Mouse (Mus musculus) midbrain, postnatal 0 days (tissue): ENCODE measurements around the gene Elof1. TPM values are rescaled to one million over a fixed set of nuclear protein-coding genes. Genes with fewer than 3 reads are reported as not detected.
A peak's percentile ranks its signal among the peaks of the same experiment; 100 is the strongest.

Source experiments
- ATAC-seq: fragments of 200-750 bp; cut with Nextera tagmentation; 2 replicates; pipeline ENCODE4 v1.8.0; 2017; ENCODE audit warnings: moderate number of reproducible peaks, mild to moderate bottlenecking, moderate TSS enrichment, moderate library complexity; ENCODE audit not compliant: low FRiP score
- DNase-seq: peaks from one replicate; pipeline ENCODE4 v3.0.0-alpha.2; 2015; ENCODE audit warnings: low spot score
- H3K27ac ChIP-seq: fragments of 300-500 bp; sonication (generic); 2 replicates; pipeline ENCODE4 v1.5.1; 2014; ENCODE audit warnings: low read depth, mild to moderate bottlenecking, low read length, mixed read lengths
- H3K27me3 ChIP-seq: fragments of 300-500 bp; sonication (generic); 2 replicates; pipeline ENCODE4 v1.6.1; 2014; ENCODE audit warnings: low read length, control low read depth, mixed read lengths; ENCODE audit not compliant: insufficient read depth
- H3K36me3 ChIP-seq: fragments of 300-500 bp; sonication (generic); 2 replicates; pipeline ENCODE4 v1.6.1; 2014; ENCODE audit warnings: low read length, control low read depth, mixed read lengths; ENCODE audit not compliant: insufficient read depth
- H3K4me1 ChIP-seq: fragments of 300-500 bp; sonication (generic); 2 replicates; pipeline ENCODE4 v1.6.1; 2014; ENCODE audit warnings: mild to moderate bottlenecking, control low read depth, antibody characterized with exemption, low read length, mixed read lengths; ENCODE audit not compliant: insufficient read depth
- H3K4me2 ChIP-seq: fragments of 300-500 bp; sonication (generic); 2 replicates; pipeline ENCODE4 v1.6.1; 2014; ENCODE audit warnings: low read depth, mild to moderate bottlenecking, low read length, mixed read lengths; ENCODE audit not compliant: poor library complexity, severe bottlenecking
- H3K4me3 ChIP-seq: fragments of 300-500 bp; sonication (generic); 2 replicates; pipeline ENCODE4 v1.5.1; 2014; ENCODE audit warnings: low read depth, mild to moderate bottlenecking, low read length, moderate library complexity
- H3K9ac ChIP-seq: fragments of 300-500 bp; sonication (generic); replicated peaks from 2 replicates; pipeline ENCODE4 v1.6.1; 2014; ENCODE audit warnings: mild to moderate bottlenecking, low read length, moderate library complexity, mixed read lengths; ENCODE audit not compliant: poor library complexity, severe bottlenecking
- H3K9me3 ChIP-seq: fragments of 300-500 bp; sonication (generic); 2 replicates; pipeline ENCODE4 v1.6.1; 2016; ENCODE audit warnings: low read length, control low read depth
- CTCF ChIP-seq: IDR thresholded peaks from 2 replicates; pipeline ENCODE4 v1.5.1; 2016; ENCODE audit warnings: antibody characterized with exemption, mild to moderate bottlenecking
- WGBS: fragments of 180-500 bp; shearing (Covaris S2); extraction: QIAGEN DNeasy Blood & Tissue Kit; methylation state at CpG from one replicate; pipeline ENCODE4 v1.1.7; 2014; 5-methylcytosine and 5-hydroxymethylcytosine counted together
- polyA plus RNA-seq: library from polyadenylated mRNA; unstranded; fragments of >200 nt; fragmentation: Nextera tagmentation; extraction: Ambion mirVana; gene quantifications from 2 replicates; pipeline ENCODE4 v1.2.1, GENCODE M21; 2015
- total RNA-seq: library from RNA; depleted of rRNA; stranded (reverse); fragments of >200 nt; gene quantifications from 2 replicates; pipeline ENCODE4 v1.2.3, GENCODE M21; 2014

Elof1 gene
- total and polyA plus RNA-seq, 2 experiments from 2014 or later, result 129 to 161 TPM

DNA sequence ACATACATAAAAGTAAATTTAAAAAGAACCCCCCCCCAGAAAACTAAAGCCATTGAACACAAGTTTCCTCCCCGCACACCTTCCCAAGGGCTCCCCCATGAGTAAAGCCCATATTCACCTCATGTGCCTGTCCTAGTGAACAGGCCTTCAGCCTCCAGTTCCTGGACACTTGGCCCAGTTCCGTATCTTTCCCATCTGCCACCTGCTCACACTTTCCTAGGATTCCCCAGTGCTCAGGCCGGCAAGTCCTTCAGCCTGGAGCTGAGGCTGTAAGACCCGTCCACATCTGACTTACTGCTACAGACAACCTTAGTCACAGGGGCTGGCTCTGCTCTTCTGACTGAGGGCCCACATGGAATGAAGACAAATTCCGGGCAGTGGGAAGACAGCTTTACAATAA lies 22.8 kb upstream of the Elof1 start:
- ATAC-seq, result no peak
- 89% methylated on average over 5 of the region's 5 CpGs for WGBS
- H3K9me3 ChIP-seq, result no peaks in the 10 kb centered on the region
- no peak overlapping the region for H3K4me2 ChIP-seq
- no peak for TF ChIP-seq CTCF
- H3K36me3 ChIP-seq, result no peaks in the 10 kb centered on the region
- no peak overlapping the region for H3K27ac ChIP-seq
- H3K4me1 ChIP-seq, result no peaks in the 10 kb centered on the region
- no peak overlapping the region for H3K4me3 ChIP-seq
- no peaks in the 10 kb centered on the region for H3K27me3 ChIP-seq
- DNase-seq, result no peak
- no peak overlapping the region for H3K9ac ChIP-seq

- WGBS, result 23% methylated on average over 2 of the region's 2 CpGs
- Histone ChIP-seq H3K9me3 (no peaks in the 10 kb centered on the region), H3K9ac (no peak overlapping the region), H3K36me3 (no peaks in the 10 kb centered on the region), H3K27ac (no peak overlapping the region), H3K4me2 (no peak overlapping the region), H3K4me3 (no peak overlapping the region), H3K4me1 (no peaks in the 10 kb centered on the region), H3K27me3 (no peaks in the 10 kb centered on the region)
- DNase-seq (no peak), ATAC-seq (no peak)
- peak; percentile 90 for TF ChIP-seq CTCF
Measured at GRCm38 (mm10) chr9:22138480-22138879, 21.5 kb upstream of the Elof1 start.

DNA sequence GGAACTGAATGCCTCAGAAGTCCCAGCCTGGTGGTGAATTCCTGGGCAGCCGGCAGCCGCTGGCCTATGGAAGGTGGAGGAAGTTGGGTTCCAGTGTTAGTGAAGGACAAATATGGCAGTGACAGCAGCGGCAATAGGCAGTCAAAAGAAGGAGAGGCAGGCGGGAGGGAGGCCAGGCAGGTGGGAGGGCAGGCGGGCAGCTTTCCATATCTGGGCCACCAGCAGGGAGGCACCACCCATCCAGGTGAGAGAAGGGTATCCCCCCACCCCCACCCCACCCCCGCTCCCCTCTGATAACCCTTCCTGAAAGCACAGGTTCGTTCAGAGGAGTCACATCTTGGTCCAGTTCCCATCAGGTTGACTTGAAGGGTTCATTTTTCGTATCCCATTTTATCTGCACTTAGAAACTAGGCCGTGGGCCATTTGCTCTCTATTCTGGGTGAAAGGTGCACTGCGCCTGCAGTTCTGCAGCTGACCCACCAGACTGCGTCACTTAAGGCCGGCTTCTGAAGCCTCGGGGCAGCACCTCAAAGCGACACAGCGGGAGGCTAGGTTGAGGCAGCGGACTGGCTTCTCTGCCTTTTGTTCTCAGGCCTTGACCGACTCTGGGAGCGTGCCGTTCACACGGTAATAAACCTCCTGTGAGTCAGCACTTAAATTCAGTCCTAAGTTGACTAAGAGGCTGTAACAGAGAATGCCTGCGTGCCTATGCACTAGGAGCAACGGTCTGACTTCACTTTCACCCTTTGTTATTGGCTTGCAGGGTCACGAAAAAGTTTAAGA lies 20.0 kb upstream of the Elof1 start:
- Histone ChIP-seq H3K36me3 (no peaks in the 10 kb centered on the region), H3K4me2 (no peak overlapping the region), H3K4me3 (no peak overlapping the region), H3K27me3 (peaks cover 8% of the 10 kb centered on the region), H3K9ac (no peak overlapping the region), H3K27ac (no peak overlapping the region), H3K4me1 (no peaks in the 10 kb centered on the region), H3K9me3 (no peaks in the 10 kb centered on the region)
- no peak for DNase-seq
- ATAC-seq, result no peak
- 15% methylated on average over 23 of the region's 23 CpGs for WGBS
- no peak for TF ChIP-seq CTCF

DNA sequence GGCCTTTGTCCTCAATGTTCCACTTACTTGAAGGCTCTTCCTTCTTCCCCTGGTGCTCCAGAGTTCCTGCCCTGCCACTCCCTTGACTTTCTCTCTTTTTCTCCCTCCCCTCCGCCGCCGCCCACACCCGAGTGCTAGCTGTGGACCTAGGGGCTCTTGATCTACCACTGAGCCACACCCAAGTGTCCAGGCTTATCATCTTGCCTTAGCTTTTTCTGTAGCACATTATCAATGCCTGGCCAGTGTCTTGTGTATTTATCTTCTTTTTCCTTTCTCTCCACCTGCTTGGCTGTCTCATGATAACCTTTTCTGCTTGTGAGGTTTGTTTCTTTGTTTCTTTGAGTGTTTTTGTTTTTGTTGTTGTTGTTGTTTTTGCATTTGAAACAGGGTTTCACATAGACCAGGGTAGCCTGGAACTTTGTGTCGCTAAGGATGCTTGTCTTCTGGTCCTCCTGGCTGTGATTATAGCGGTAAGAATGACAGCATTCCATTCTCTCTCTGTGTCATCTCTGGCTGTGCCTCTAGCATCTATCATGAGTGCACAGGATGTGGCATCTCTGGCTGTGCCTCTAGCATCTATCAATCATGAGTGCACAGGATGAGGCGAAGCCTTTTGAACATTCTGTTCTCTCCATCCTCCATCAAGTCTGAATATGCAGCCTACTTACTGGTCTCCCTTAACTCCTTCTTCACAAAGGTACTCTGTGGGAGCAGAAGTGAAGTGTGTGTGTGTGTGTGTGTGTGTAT lies 18.8 kb upstream of the Elof1 start, which contains the start of gene Acp5:
Gene Acp5 (minus strand): TSS at position 68 of the 747 bp plus-strand sequence.
- no peaks in the 10 kb centered on the region for H3K4me1 ChIP-seq
- DNase-seq (no peak), ATAC-seq (no peak; the same call in 1 of the 2 replicates)
- peaks cover 18% of the 10 kb centered on the region for H3K27me3 ChIP-seq
- no peak within 1 kb of the TSS for H3K4me3 ChIP-seq
- 70% methylated on average over 6 of the region's 7 CpGs for WGBS
- H3K4me2 ChIP-seq, result no peak within 1 kb of the TSS
- H3K9ac ChIP-seq, result no peak within 1 kb of the TSS
- TF ChIP-seq CTCF, result no peak
- no peaks in the 10 kb centered on the region for H3K9me3 ChIP-seq
- H3K36me3 ChIP-seq, result no peaks in the 10 kb centered on the region
- H3K27ac ChIP-seq, result no peak within 1 kb of the TSS

GRCm38 (mm10) chr9:22134988-22135643 lies 18.1 kb upstream of the Elof1 start:
- no peak overlapping the region for H3K4me2 ChIP-seq
- H3K27ac ChIP-seq, result no peak overlapping the region
- 79% methylated on average over 9 of the region's 9 CpGs for WGBS
- TF ChIP-seq CTCF, result no peak
- H3K9me3 ChIP-seq, result no peaks in the 10 kb centered on the region
- no peaks in the 10 kb centered on the region for H3K36me3 ChIP-seq
- no peak for ATAC-seq
- peaks cover 22% of the 10 kb centered on the region for H3K27me3 ChIP-seq
- H3K9ac ChIP-seq, result no peak overlapping the region
- no peak for DNase-seq
- H3K4me3 ChIP-seq, result no peak overlapping the region
- no peaks in the 10 kb centered on the region for H3K4me1 ChIP-seq
